Mouse (Mus musculus) colon, adult 2 months (tissue): ENCODE measurements around the gene Hrh3. TPM values are rescaled to one million over a fixed set of nuclear protein-coding genes. Genes with fewer than 3 reads are reported as not detected.

ENCODE experiments used
- polyA plus RNA-seq: library from polyadenylated mRNA; depleted of rRNA; stranded (reverse); fragments of >200 nt; gene quantifications from 2 replicates; pipeline ENCODE4 v1.2.3, GENCODE M21; 2012; rRNA removed

Hrh3 gene
- polyA plus RNA-seq = 0.13 and 0.23 TPM in 2 replicates

GRCm38 (mm10) chr2:180103978-180104658 lies at the start of gene Hrh3:
Gene Hrh3, minus strand, starts transcription at chr2:180104488.

GRCm38 (mm10) chr2:180118661-180119438 lies 14.6 kb upstream of the Hrh3 start, which contains the start of gene Osbpl2:
Gene Osbpl2, plus strand, starts transcription at chr2:180119306.

GRCm38 (mm10) chr2:180070481-180071453 lies 33.5 kb downstream of the Hrh3 start, which contains the start of gene Mtg2:
Gene Mtg2, plus strand, starts transcription at chr2:180070588.

Other genes starting within 250 kb of the Hrh3 start
- gene Taf4, start 127.8 kb downstream of the Hrh3 start, polyA plus RNA-seq = 13.5 and 16.6 TPM in 2 replicates
- 47.1 and 59.0 TPM in 2 replicates for gene Lsm14b, start 79.5 kb downstream of the Hrh3 start, polyA plus RNA-seq
- gene Psma7, start 62.1 kb downstream of the Hrh3 start, polyA plus RNA-seq = 132 and 137 TPM in 2 replicates
- 7.0 and 8.2 TPM in 2 replicates for gene Ss18l1, start 62.0 kb downstream of the Hrh3 start, polyA plus RNA-seq
- 11.2 and 13.1 TPM in 2 replicates for gene Mtg2, start 33.9 kb downstream of the Hrh3 start, polyA plus RNA-seq
- 47.0 and 47.9 TPM in 2 replicates for gene Osbpl2, start 14.8 kb upstream of the Hrh3 start, polyA plus RNA-seq
- gene Adrm1, start 67.0 kb upstream of the Hrh3 start, polyA plus RNA-seq = 114 and 125 TPM in 2 replicates
- 60.6 and 63.4 TPM in 2 replicates for gene Lama5, start 121.4 kb upstream of the Hrh3 start, polyA plus RNA-seq
- 2,955 and 3,485 TPM in 2 replicates for gene Rps21, start 152.9 kb upstream of the Hrh3 start, polyA plus RNA-seq
- gene Cables2, start 169.0 kb upstream of the Hrh3 start, polyA plus RNA-seq = 33.6 and 35.1 TPM in 2 replicates
- gene Rbbp8nl, start 185.4 kb upstream of the Hrh3 start, polyA plus RNA-seq = 3.7 and 4.2 TPM in 2 replicates
- 0.80 and 0.98 TPM in 2 replicates for gene Gata5, start 230.2 kb upstream of the Hrh3 start, polyA plus RNA-seq